Mouse (Mus musculus): ENCODE results near the gene Zfp52.

- TF ChIP-seq CTCF (IDR thresholded peaks at IDR 0.05; ENCODE audit: borderline replicate concordance, control insufficient read depth, extremely low read depth, insufficient read depth, low read length, poor library complexity) (no peak), POLR2A (IDR thresholded peaks at IDR 0.05; ENCODE audit: control insufficient read depth, extremely low read depth, insufficient read depth, low read length, poor library complexity) (no peak)
Observed at GRCm38 (mm10) chr17:21501365-21501764, 34.0 kb upstream of the Zfp52 start.
